Comparison of ENCODE assay signal across 11 mouse cellular contexts in genomic region chr1:194482001-194482716, GRCm38 (mm10).
DNase-seq lines count a peak whose midpoint lies in the region; ATAC-seq and TF ChIP-seq lines count a peak whose summit lies in the region.
"Had no signal": no experiment of that assay in that cellular context is flagged by ENCODE, and none has a peak within 500 bp of the region (broad histone marks: within the 10 kb centered on the region; RNA-seq: fewer than 3 reads in every experiment).

No protein-coding gene starts in this region.

- peaks cover 0 to 9% of the 10 kb centered on the region in 2 experiments; a peak in 1 of 4 replicates for H3K4me1 ChIP-seq in CH12.LX (ENCODE audit: control insufficient read depth in 1 of 2, insufficient read depth in 2 of 2)
- H3K4me1 ChIP-seq in liver, embryonic 13.5 days (replicated peaks) = peaks cover 13% of the 10 kb centered on the region
- no peaks in the 10 kb centered on the region for H3K4me1 ChIP-seq in cerebellum, adult 2 months (ENCODE audit: control insufficient read depth, insufficient read depth, low read length)

- in situ Hi-C loops in CH12.LX (cut with MboI; ENCODE audit: low pct_ligation_motif_present, low pct_unique_long_range_greater_than_20kb, low sequenced_read_pairs) = no loop called here

- no peaks in the 10 kb centered on the region for H3K9me3 ChIP-seq in CH12.LX (replicated peaks; ENCODE audit: low read length)
- H3K9me3 ChIP-seq in liver, embryonic 13.5 days (replicated peaks) = no peaks in the 10 kb centered on the region

- no peaks in the 10 kb centered on the region for H3K36me3 ChIP-seq in CH12.LX (replicated peaks in 1 of 2; ENCODE audit: control insufficient read depth in 1 of 2, insufficient read depth in 1 of 2, low read length in 1 of 2)
- H3K36me3 ChIP-seq in liver, embryonic 13.5 days = no peaks in the 10 kb centered on the region

- no peak for TF ChIP-seq RAD21 in CH12.LX (IDR thresholded peaks at IDR 0.05; ENCODE audit: low read depth, low read length)

- no peak overlapping the region for H3K9ac ChIP-seq in CH12.LX (ENCODE audit: insufficient read depth, low read depth)
- no peak overlapping the region for H3K9ac ChIP-seq in liver, embryonic 13.5 days

- H3K27ac ChIP-seq in CH12.LX (ENCODE audit: insufficient read depth, low read depth) = no peak overlapping the region
- peak overlapping the region; percentile 43; the same call in 1 of the 2 replicates for H3K27ac ChIP-seq in liver, embryonic 13.5 days
- H3K27ac ChIP-seq in cerebellum, adult 2 months (ENCODE audit: insufficient read depth, low read length) = no peak overlapping the region

- no peaks in the 10 kb centered on the region for H3K27me3 ChIP-seq in CH12.LX (replicated peaks)
- no peaks in the 10 kb centered on the region for H3K27me3 ChIP-seq in liver, embryonic 13.5 days
- H3K27me3 ChIP-seq in cerebellum, adult 2 months (ENCODE audit: control insufficient read depth, insufficient read depth, low read length) = no peaks in the 10 kb centered on the region

- DNase-seq in CH12.LX (ENCODE audit: extremely low read depth) = peak; percentile 39
- peak; percentile 75 for DNase-seq in adrenal gland, adult 8-10 months
- DNase-seq in heart, postnatal 25 days (ENCODE audit: low spot score) = peak; percentile 6
- DNase-seq in liver, embryonic 13.5 days = peak; percentile 6
- DNase-seq in lung, postnatal 25 days (ENCODE audit: low spot score) = no peak
- no peak for DNase-seq in cerebellum, adult 2 months
- DNase-seq in cerebellum, adult 11 months = no peak
- no peak for DNase-seq in cerebellum, adult 8-10 months
- DNase-seq: cerebellum, postnatal 36 days; right cerebral cortex, postnatal 14 days had no signal

- TF ChIP-seq CTCF in CH12.LX (conservative IDR thresholded peaks at IDR 0.05 in 1 of 2, IDR thresholded peaks at IDR 0.05 in 1 of 2; ENCODE audit: low read depth in 2 of 2, low read length in 2 of 2) = no peak
- no peak for TF ChIP-seq CTCF in cerebellum, adult 2 months (IDR thresholded peaks at IDR 0.05; ENCODE audit: borderline replicate concordance, insufficient read depth, low read depth, low read length)

- peak; percentile 83 for ATAC-seq in liver, embryonic 13.5 days (ENCODE audit: low read depth)

- no peak overlapping the region for H3K4me3 ChIP-seq in CH12.LX (replicated peaks in 1 of 3; ENCODE audit: low read depth in 2 of 3, low read length in 2 of 3, poor library complexity in 1 of 3)
- H3K4me3 ChIP-seq in liver, embryonic 13.5 days (replicated peaks) = no peak overlapping the region
- H3K4me3 ChIP-seq in cerebellum, adult 2 months (replicated peaks; ENCODE audit: insufficient read depth, low read depth, low read length) = no peak overlapping the region
- H3K4me3 ChIP-seq: myocyte had no signal

- no peaks in the 10 kb centered on the region for H3K79me2 ChIP-seq in CH12.LX (replicated peaks; ENCODE audit: control insufficient read depth, extremely low read depth, insufficient read depth, poor library complexity, severe bottlenecking)

- no peak overlapping the region for H3K4me2 ChIP-seq in CH12.LX (ENCODE audit: insufficient read depth, low read depth, poor library complexity, severe bottlenecking)
- no peak overlapping the region for H3K4me2 ChIP-seq in liver, embryonic 13.5 days

- WGBS in liver, embryonic 13.5 days (ENCODE audit: insufficient replicate concordance) = 22% methylated on average over 6 of the region's 6 CpGs
- WGBS in cerebellum, adult 2 months = 73% methylated on average over 6 of the region's 6 CpGs

- intact Hi-C loops in heart, postnatal 25 days (cut with DNase I) = no loop called here

- no peak for TF ChIP-seq POLR2A in CH12.LX (IDR thresholded peaks at IDR 0.05; ENCODE audit: low read depth, low read length)
- TF ChIP-seq POLR2A in cerebellum, adult 2 months (IDR thresholded peaks at IDR 0.05; ENCODE audit: borderline replicate concordance, insufficient read depth, low read length) = no peak

- dilution Hi-C loops in CH12.LX (cut with MboI; ENCODE audit: extremely low pct_ligation_motif_present, extremely low pct_unique_long_range_greater_than_20kb, low sequenced_read_pairs) = no loop called here

- no peak for TF ChIP-seq EP300 in CH12.LX (IDR thresholded peaks at IDR 0.05; ENCODE audit: low read length)

TF ChIP-seq in CH12.LX, 34 proteins besides CTCF, POLR2A, EP300 and RAD21:
- TF ChIP-seq MAFK (IDR thresholded peaks at IDR 0.05; ENCODE audit: insufficient replicate concordance, low read length) (no peak), BHLHE40 (IDR thresholded peaks at IDR 0.05; ENCODE audit: low read depth, low read length) (no peak), HCFC1 (IDR thresholded peaks at IDR 0.05; ENCODE audit: low read depth, low read length) (no peak), MAZ (IDR thresholded peaks at IDR 0.05; ENCODE audit: low read depth, low read length) (no peak), SIN3A (IDR thresholded peaks at IDR 0.05; ENCODE audit: low read length) (no peak), TCF12 (IDR thresholded peaks at IDR 0.05; ENCODE audit: low read depth, low read length) (no peak), MAX (IDR thresholded peaks at IDR 0.05; ENCODE audit: low read length) (no peak), ZKSCAN1 (IDR thresholded peaks at IDR 0.05; ENCODE audit: borderline replicate concordance, low read depth, low read length) (no peak), CHD2 (IDR thresholded peaks at IDR 0.05; ENCODE audit: low read length) (no peak), ETS1 (conservative IDR thresholded peaks at IDR 0.05; ENCODE audit: low read depth, low read length) (no peak), MYC (IDR thresholded peaks at IDR 0.05; ENCODE audit: low read depth, low read length) (no peak), TBP (conservative IDR thresholded peaks at IDR 0.05; ENCODE audit: low read depth, low read length) (no peak), ZC3H11A (IDR thresholded peaks at IDR 0.05; ENCODE audit: low read depth, low read length) (no peak), USF1 (IDR thresholded peaks at IDR 0.05; ENCODE audit: low read depth, low read length) (no peak), KAT2A (IDR thresholded peaks at IDR 0.05; ENCODE audit: insufficient replicate concordance, low read length) (no peak), JUN (IDR thresholded peaks at IDR 0.05; ENCODE audit: insufficient read depth, low read depth, low read length) (no peak)

Comparison
In these comparisons a context has a peak if more than half of its experiments do, and no peak if none do; other contexts are left out.
1. DNase-seq: peak in CH12.LX (single experiment), adrenal gland, adult 8-10 months (single experiment), heart, postnatal 25 days (single experiment) and liver, embryonic 13.5 days (single experiment); none in lung, postnatal 25 days (single experiment), cerebellum, adult 2 months (0 of 2), cerebellum, adult 11 months (single experiment) and cerebellum, adult 8-10 months (single experiment).